Mouse (Mus musculus): ENCODE measurements around the gene Prss43. TPM values are rescaled to one million over a fixed set of nuclear protein-coding genes. Genes with fewer than 3 reads are reported as not detected.
"Not testable (repeated sequence)": the region's sequence is repeated elsewhere in the genome, so short reads cannot be mapped to it uniquely, and the experiment has no call there.

Prss43 gene
- polyA plus RNA-seq, 1 experiment from 2014 or later: not detected

GRCm38 (mm10) chr9:110797866-110798265 lies 28.6 kb upstream of the Prss43 start, which contains the start of gene Prss42:
Gene Prss42 (plus strand): TSS chr9:110798166.
- H3K4me2 ChIP-seq (replicated peaks): no peak within 1 kb of the TSS
- ATAC-seq (ENCODE audit: low FRiP score) (no peak), DNase-seq (ENCODE audit: low spot score) (no peak)
- no peaks in the 10 kb centered on the region for H3K36me3 ChIP-seq (replicated peaks; ENCODE audit: control insufficient read depth, insufficient read depth)
- H3K27me3 ChIP-seq (ENCODE audit: control insufficient read depth, insufficient read depth, low read length): no peaks in the 10 kb centered on the region
- H3K27ac ChIP-seq: no peak within 1 kb of the TSS
- H3K4me3 ChIP-seq (replicated peaks; ENCODE audit: low read length): no peak within 1 kb of the TSS
- H3K9ac ChIP-seq: no peak within 1 kb of the TSS
- no peaks in the 10 kb centered on the region for H3K9me3 ChIP-seq (ENCODE audit: control insufficient read depth, low read length)
- WGBS: 90% methylated on average over 14 of the region's 14 CpGs
- no peaks in the 10 kb centered on the region for H3K4me1 ChIP-seq (replicated peaks; ENCODE audit: control insufficient read depth, insufficient read depth, low read length)

- no peaks in the 10 kb centered on the region for H3K9me3 ChIP-seq (ENCODE audit: control insufficient read depth, low read length)
- H3K4me1 ChIP-seq (replicated peaks; ENCODE audit: control insufficient read depth, insufficient read depth, low read length): no peaks in the 10 kb centered on the region
- no peaks in the 10 kb centered on the region for H3K27me3 ChIP-seq (ENCODE audit: control insufficient read depth, insufficient read depth, low read length)
- DNase-seq (ENCODE audit: low spot score) (no peak), ATAC-seq (ENCODE audit: low FRiP score) (no peak)
- 91% methylated on average over 8 of the region's 8 CpGs for WGBS
- H3K4me3 ChIP-seq (replicated peaks; ENCODE audit: low read length): no peak overlapping the region
- H3K36me3 ChIP-seq (replicated peaks; ENCODE audit: control insufficient read depth, insufficient read depth): no peaks in the 10 kb centered on the region
- H3K4me2 ChIP-seq (replicated peaks): no peak overlapping the region
- no peak overlapping the region for H3K27ac ChIP-seq
- H3K9ac ChIP-seq: no peak overlapping the region
Measured at GRCm38 (mm10) chr9:110800834-110801479, 25.5 kb upstream of the Prss43 start.

- DNase-seq (ENCODE audit: low spot score) (no peak), ATAC-seq (ENCODE audit: low FRiP score) (no peak)
- Histone ChIP-seq H3K9me3 (ENCODE audit: control insufficient read depth, low read length) (no peaks in the 10 kb centered on the region), H3K27me3 (ENCODE audit: control insufficient read depth, insufficient read depth, low read length) (no peaks in the 10 kb centered on the region), H3K4me2 (replicated peaks) (no peak overlapping the region), H3K4me3 (replicated peaks; ENCODE audit: low read length) (no peak overlapping the region), H3K4me1 (replicated peaks; ENCODE audit: control insufficient read depth, insufficient read depth, low read length) (no peaks in the 10 kb centered on the region), H3K9ac (no peak overlapping the region), H3K36me3 (replicated peaks; ENCODE audit: control insufficient read depth, insufficient read depth) (no peaks in the 10 kb centered on the region), H3K27ac (no peak overlapping the region)
- 76% methylated on average over 4 of the region's 4 CpGs for WGBS
Measured at GRCm38 (mm10) chr9:110803294-110803693, 23.2 kb upstream of the Prss43 start.

- H3K9me3 ChIP-seq (ENCODE audit: control insufficient read depth, low read length): no peaks in the 10 kb centered on the region
- no peaks in the 10 kb centered on the region for H3K4me1 ChIP-seq (replicated peaks; ENCODE audit: control insufficient read depth, insufficient read depth, low read length)
- WGBS: 91% methylated on average over 4 of the region's 4 CpGs
- H3K27ac ChIP-seq: no peak overlapping the region
- DNase-seq (ENCODE audit: low spot score) (no peak), ATAC-seq (ENCODE audit: low FRiP score) (no peak)
- no peak overlapping the region for H3K9ac ChIP-seq
- no peaks in the 10 kb centered on the region for H3K27me3 ChIP-seq (ENCODE audit: control insufficient read depth, insufficient read depth, low read length)
- H3K36me3 ChIP-seq (replicated peaks; ENCODE audit: control insufficient read depth, insufficient read depth): no peaks in the 10 kb centered on the region
- H3K4me2 ChIP-seq (replicated peaks): no peak overlapping the region
- no peak overlapping the region for H3K4me3 ChIP-seq (replicated peaks; ENCODE audit: low read length)
Measured at GRCm38 (mm10) chr9:110810051-110810450, 16.4 kb upstream of the Prss43 start.

GRCm38 (mm10) chr9:110813789-110814188 lies 12.7 kb upstream of the Prss43 start, which contains the start of gene Prss44:
Gene Prss44 (plus strand): TSS chr9:110813994.
- DNase-seq (ENCODE audit: low spot score) (no peak), ATAC-seq (ENCODE audit: low FRiP score) (no peak)
- H3K36me3 ChIP-seq (replicated peaks; ENCODE audit: control insufficient read depth, insufficient read depth): no peaks in the 10 kb centered on the region
- no peak within 1 kb of the TSS for H3K9ac ChIP-seq
- H3K27me3 ChIP-seq (ENCODE audit: control insufficient read depth, insufficient read depth, low read length): no peaks in the 10 kb centered on the region
- H3K4me2 ChIP-seq (replicated peaks): no peak within 1 kb of the TSS
- H3K27ac ChIP-seq: no peak within 1 kb of the TSS
- H3K9me3 ChIP-seq (ENCODE audit: control insufficient read depth, low read length): no peaks in the 10 kb centered on the region
- WGBS: 64% methylated on average over 17 of the region's 18 CpGs
- H3K4me1 ChIP-seq (replicated peaks; ENCODE audit: control insufficient read depth, insufficient read depth, low read length): no peaks in the 10 kb centered on the region
- H3K4me3 ChIP-seq (replicated peaks; ENCODE audit: low read length): no peak within 1 kb of the TSS

- H3K4me2 ChIP-seq (replicated peaks); H3K9ac ChIP-seq; H3K27me3 ChIP-seq (ENCODE audit: control insufficient read depth, insufficient read depth, low read length); H3K9me3 ChIP-seq (ENCODE audit: control insufficient read depth, low read length); H3K4me3 ChIP-seq (replicated peaks; ENCODE audit: low read length); H3K27ac ChIP-seq; H3K4me1 ChIP-seq (replicated peaks; ENCODE audit: control insufficient read depth, insufficient read depth, low read length); H3K36me3 ChIP-seq (replicated peaks; ENCODE audit: control insufficient read depth, insufficient read depth); DNase-seq (ENCODE audit: low spot score); ATAC-seq (ENCODE audit: low FRiP score): not testable (repeated sequence)
Measured at GRCm38 (mm10) chr9:110820546-110820945, 5.9 kb upstream of the Prss43 start.

- DNase-seq (ENCODE audit: low spot score) (no peak), ATAC-seq (ENCODE audit: low FRiP score) (no peak)
- WGBS: 89% methylated on average over 7 of the region's 7 CpGs
- Histone ChIP-seq H3K9me3 (ENCODE audit: control insufficient read depth, low read length) (no peaks in the 10 kb centered on the region), H3K27me3 (ENCODE audit: control insufficient read depth, insufficient read depth, low read length) (no peaks in the 10 kb centered on the region), H3K9ac (no peak overlapping the region), H3K36me3 (replicated peaks; ENCODE audit: control insufficient read depth, insufficient read depth) (no peaks in the 10 kb centered on the region), H3K4me1 (replicated peaks; ENCODE audit: control insufficient read depth, insufficient read depth, low read length) (no peaks in the 10 kb centered on the region), H3K4me2 (replicated peaks) (no peak overlapping the region), H3K4me3 (replicated peaks; ENCODE audit: low read length) (no peak overlapping the region), H3K27ac (no peak overlapping the region)
Measured at GRCm38 (mm10) chr9:110821436-110821835, 5.1 kb upstream of the Prss43 start.

GRCm38 (mm10) chr9:110825426-110825825 lies 1.1 kb upstream of the Prss43 start:
- DNase-seq (ENCODE audit: low spot score): no peak

GRCm38 (mm10) chr9:110825832-110826231 lies 658 bp upstream of the Prss43 start:
- Histone ChIP-seq H3K4me2 (replicated peaks) (no peak overlapping the region), H3K36me3 (replicated peaks; ENCODE audit: control insufficient read depth, insufficient read depth) (no peaks in the 10 kb centered on the region), H3K4me1 (replicated peaks; ENCODE audit: control insufficient read depth, insufficient read depth, low read length) (no peaks in the 10 kb centered on the region), H3K27ac (no peak overlapping the region), H3K9me3 (ENCODE audit: control insufficient read depth, low read length) (no peaks in the 10 kb centered on the region), H3K9ac (no peak overlapping the region), H3K27me3 (ENCODE audit: control insufficient read depth, insufficient read depth, low read length) (no peaks in the 10 kb centered on the region), H3K4me3 (replicated peaks; ENCODE audit: low read length) (no peak overlapping the region)
- no peak for DNase-seq (ENCODE audit: low spot score)
- ATAC-seq (ENCODE audit: low FRiP score): no peak
- WGBS: 66% methylated on average over 7 of the region's 7 CpGs

More at GRCm38 (mm10) chr9:110825426-110825825, 1.1 kb upstream of the Prss43 start:
- H3K9me3 ChIP-seq (ENCODE audit: control insufficient read depth, low read length): no peaks in the 10 kb centered on the region
- no peaks in the 10 kb centered on the region for H3K27me3 ChIP-seq (ENCODE audit: control insufficient read depth, insufficient read depth, low read length)
- no peaks in the 10 kb centered on the region for H3K36me3 ChIP-seq (replicated peaks; ENCODE audit: control insufficient read depth, insufficient read depth)
- no peak overlapping the region for H3K27ac ChIP-seq
- H3K4me3 ChIP-seq (replicated peaks; ENCODE audit: low read length): no peak overlapping the region
- H3K9ac ChIP-seq: no peak overlapping the region
- 81% methylated on average over 4 of the region's 4 CpGs for WGBS
- H3K4me2 ChIP-seq (replicated peaks): no peak overlapping the region
- no peaks in the 10 kb centered on the region for H3K4me1 ChIP-seq (replicated peaks; ENCODE audit: control insufficient read depth, insufficient read depth, low read length)
- ATAC-seq (ENCODE audit: low FRiP score): no peak

- Histone ChIP-seq H3K4me2 (replicated peaks) (no peak overlapping the region), H3K9me3 (ENCODE audit: control insufficient read depth, low read length) (no peaks in the 10 kb centered on the region), H3K4me1 (replicated peaks; ENCODE audit: control insufficient read depth, insufficient read depth, low read length) (no peaks in the 10 kb centered on the region), H3K27ac (no peak overlapping the region), H3K36me3 (replicated peaks; ENCODE audit: control insufficient read depth, insufficient read depth) (no peaks in the 10 kb centered on the region), H3K9ac (no peak overlapping the region), H3K27me3 (ENCODE audit: control insufficient read depth, insufficient read depth, low read length) (no peaks in the 10 kb centered on the region), H3K4me3 (replicated peaks; ENCODE audit: low read length) (no peak overlapping the region)
- WGBS: 74% methylated on average over 5 of the region's 5 CpGs
- DNase-seq (ENCODE audit: low spot score) (no peak), ATAC-seq (ENCODE audit: low FRiP score) (no peak)
Measured at GRCm38 (mm10) chr9:110833021-110833420, 6.5 kb downstream of the Prss43 start.
